Mouse (Mus musculus) MEL (cell line): ENCODE data around the gene Nfasc.

Experiments used
- BHLHE40 ChIP-seq: IDR thresholded peaks from 2 replicates; pipeline ENCODE4 v1.6.1; 2012; ENCODE audit warnings: low read depth, mild to moderate bottlenecking, inconsistent platforms, low read length, improper control_type of control experiment, borderline replicate concordance
- CTCF ChIP-seq, 3 experiments: IDR thresholded peaks in 2 of 3; conservative IDR thresholded peaks in 1 of 3; 2 replicates each; pipeline ENCODE4 v1.5.1; 2011 to 2012; ENCODE audit warnings: low read length in 3 of 3, low read depth in 2 of 3, mild to moderate bottlenecking in 2 of 3, improper control_type of control experiment in 1 of 3, inconsistent platforms in 1 of 3, mixed read lengths in 1 of 3, moderate library complexity in 1 of 3; ENCODE audit not compliant: control insufficient read depth in 1 of 3, insufficient read depth in 1 of 3, poor library complexity in 1 of 3, severe bottlenecking in 1 of 3
- ELF1 ChIP-seq: IDR thresholded peaks from 2 replicates; pipeline ENCODE4 v1.6.1; 2014; ENCODE audit warnings: low read depth, mild to moderate bottlenecking, inconsistent platforms, low read length, improper control_type of control experiment, moderate library complexity
- EP300 ChIP-seq, 2 experiments: IDR thresholded peaks; 2 replicates each; pipeline ENCODE4 v1.6.1; 2011; ENCODE audit warnings: improper control_type of control experiment in 2 of 2, low read length in 2 of 2, low read depth in 1 of 2, mild to moderate bottlenecking in 1 of 2
- HCFC1 ChIP-seq: IDR thresholded peaks from 2 replicates; pipeline ENCODE4 v1.6.1; 2012; ENCODE audit warnings: low read depth, mild to moderate bottlenecking, inconsistent platforms, low read length, improper control_type of control experiment, moderate library complexity
- KAT2A ChIP-seq: conservative IDR thresholded peaks from 2 replicates; pipeline ENCODE4 v1.6.1; 2012; ENCODE audit warnings: low read depth, low read length, improper control_type of control experiment, inconsistent platforms
- MAZ ChIP-seq: IDR thresholded peaks from 2 replicates; pipeline ENCODE4 v1.6.1; 2012; ENCODE audit warnings: low read depth, mild to moderate bottlenecking, inconsistent platforms, low read length, improper control_type of control experiment
- MYB ChIP-seq: IDR thresholded peaks from 2 replicates; pipeline ENCODE4 v1.6.1; 2011; ENCODE audit warnings: mild to moderate bottlenecking, low read depth, low read length, improper control_type of control experiment
- POLR2A ChIP-seq, 2 experiments: IDR thresholded peaks; 2 replicates each; pipeline ENCODE4 v1.6.1; 2011 to 2012; ENCODE audit warnings: low read length in 2 of 2, mild to moderate bottlenecking in 2 of 2, control low read depth in 1 of 2, improper control_type of control experiment in 1 of 2, low read depth in 1 of 2, moderate library complexity in 1 of 2; ENCODE audit not compliant: control insufficient read depth in 1 of 2, insufficient read depth in 1 of 2, poor library complexity in 1 of 2
- TCF12 ChIP-seq: IDR thresholded peaks from 2 replicates; pipeline ENCODE4 v1.6.1; 2014; ENCODE audit warnings: low read depth, mild to moderate bottlenecking, inconsistent platforms, low read length, improper control_type of control experiment, moderate library complexity
- USF1 ChIP-seq: IDR thresholded peaks from 2 replicates; pipeline ENCODE4 v1.6.1; 2014; ENCODE audit warnings: low read depth, mild to moderate bottlenecking, inconsistent platforms, low read length, improper control_type of control experiment, moderate library complexity

- TF ChIP-seq TCF12 (no peak), POLR2A (IDR thresholded peaks at IDR 0.05; ENCODE audit: control insufficient read depth in 1 of 2, insufficient read depth in 1 of 2, low read depth in 1 of 2, low read length in 2 of 2, poor library complexity in 1 of 2) (no peak), ELF1 (no peak), MYB (no peak), BHLHE40 (no peak), CTCF (IDR thresholded peaks at IDR 0.05 in 2 of 3, conservative IDR thresholded peaks at IDR 0.05 in 1 of 3; ENCODE audit: control insufficient read depth in 1 of 3, insufficient read depth in 1 of 3, low read depth in 2 of 3, low read length in 3 of 3, poor library complexity in 1 of 3, severe bottlenecking in 1 of 3) (no peak), MAZ (no peak), EP300 (IDR thresholded peaks at IDR 0.05; ENCODE audit: low read depth in 1 of 2, low read length in 2 of 2) (no peak), USF1 (no peak), HCFC1 (no peak), KAT2A (no peak)
These were observed 171.4 kb downstream of the Nfasc start for GRCm38 (mm10) chr1:132570068-132570780.
